Mouse (Mus musculus): ENCODE data around the gene Upk3b. TPM values are rescaled to one million over a fixed set of nuclear protein-coding genes. Genes with fewer than 3 reads are reported as not detected.

Upk3b gene
- under 1 TPM in 1 of 3 experiments, not detected in 2; 0.16 TPM for polyA plus RNA-seq (2017; shearing (Covaris generic))

- ATAC-seq, result no peak
These were observed at the start of gene Upk3b for GRCm38 (mm10) chr5:136038258-136039214. Gene Upk3b (plus strand): TSS chr5:136038496.

GRCm38 (mm10) chr5:135990601-135991000, 47.7 kb upstream of the Upk3b start:
- ATAC-seq, result no peak

GRCm38 (mm10) chr5:135993381-135993965, 44.8 kb upstream of the Upk3b start:
- no peak for ATAC-seq

- ATAC-seq, result no peak
These were observed 44.0 kb upstream of the Upk3b start for GRCm38 (mm10) chr5:135994335-135994724.

- peak; percentile 96 for ATAC-seq
These were observed 43.3 kb upstream of the Upk3b start, which contains the start of gene Dtx2 for GRCm38 (mm10) chr5:135994725-135995687. Gene Dtx2 (plus strand): TSS chr5:135994800.

- ATAC-seq, result no peak
These were observed 42.1 kb upstream of the Upk3b start for GRCm38 (mm10) chr5:135996162-135996561.

- no peak for ATAC-seq
These were observed 37.1 kb upstream of the Upk3b start for GRCm38 (mm10) chr5:136001222-136001621.

- ATAC-seq, result no peak
These were observed 36.0 kb upstream of the Upk3b start for GRCm38 (mm10) chr5:136002325-136002724.

GRCm38 (mm10) chr5:136002751-136003151, 35.5 kb upstream of the Upk3b start:
- ATAC-seq, result no peak

- ATAC-seq, result no peak
These were observed 33.8 kb upstream of the Upk3b start for GRCm38 (mm10) chr5:136004537-136004936.

GRCm38 (mm10) chr5:136007745-136008144, 30.6 kb upstream of the Upk3b start:
- ATAC-seq, result no peak

GRCm38 (mm10) chr5:136014877-136015276, 23.4 kb upstream of the Upk3b start:
- ATAC-seq, result no peak

GRCm38 (mm10) chr5:136015586-136015985, 22.7 kb upstream of the Upk3b start:
- no peak for ATAC-seq

GRCm38 (mm10) chr5:136016014-136016876, 22.1 kb upstream of the Upk3b start:
- no peak for ATAC-seq

GRCm38 (mm10) chr5:136017262-136017661, 21.0 kb upstream of the Upk3b start:
- no peak for ATAC-seq

GRCm38 (mm10) chr5:136018726-136019125, 19.6 kb upstream of the Upk3b start:
- ATAC-seq, result no peak

- no peak for ATAC-seq
These were observed 18.4 kb upstream of the Upk3b start for GRCm38 (mm10) chr5:136019907-136020306.

GRCm38 (mm10) chr5:136025712-136026111, 12.6 kb upstream of the Upk3b start:
- ATAC-seq, result no peak

GRCm38 (mm10) chr5:136026859-136027258, 11.4 kb upstream of the Upk3b start:
- no peak for ATAC-seq

- ATAC-seq, result no peak
These were observed 10.5 kb upstream of the Upk3b start for GRCm38 (mm10) chr5:136027612-136028311.

- ATAC-seq, result no peak
These were observed 3.4 kb upstream of the Upk3b start for GRCm38 (mm10) chr5:136034868-136035267.

Measured in inflammation-experienced regulatory T-cells, adult 6 months (primary cell).